Mouse (Mus musculus): ENCODE results near the gene Spock2. TPM values are rescaled to one million over a fixed set of nuclear protein-coding genes. Genes with fewer than 3 reads are reported as not detected.
A peak's percentile ranks its signal among the peaks of the same experiment; 100 is the strongest.
"Not testable (repeated sequence)": the region's sequence is repeated elsewhere in the genome, so short reads cannot be mapped to it uniquely, and the experiment has no call there.

The Spock2 gene
- total RNA-seq, 2 experiments from 2014 or later: 564 to 596 TPM

- DNase-seq (ENCODE audit: low spot score in 2 of 2): no peak
- intact Hi-C loops (cut with DNase I): no loop called here
These were observed 28.2 kb downstream of the Spock2 start for GRCm38 (mm10) chr10:60134201-60134600.

- DNase-seq (ENCODE audit: low spot score in 2 of 2); intact Hi-C loops (cut with DNase I): not testable (repeated sequence)
These were observed 30.0 kb downstream of the Spock2 start for GRCm38 (mm10) chr10:60136010-60136409.

- no peak for DNase-seq (ENCODE audit: low spot score in 2 of 2)
- intact Hi-C loops (cut with DNase I): no loop called here
These were observed 30.9 kb downstream of the Spock2 start for GRCm38 (mm10) chr10:60136935-60137334.

GRCm38 (mm10) chr10:60138680-60139079, 32.7 kb downstream of the Spock2 start:
- no peak for DNase-seq (ENCODE audit: low spot score in 2 of 2)
- intact Hi-C loops (cut with DNase I): no loop called here

GRCm38 (mm10) chr10:60140751-60141150, 34.7 kb downstream of the Spock2 start:
- no peak for DNase-seq (ENCODE audit: low spot score in 2 of 2)
- intact Hi-C loops (cut with DNase I): no loop called here

- intact Hi-C loops (cut with DNase I): no loop called here
- DNase-seq (ENCODE audit: low spot score in 2 of 2): no peak
These were observed 35.7 kb downstream of the Spock2 start for GRCm38 (mm10) chr10:60141656-60142160.

- intact Hi-C loops (cut with DNase I): loop anchor here (1.0 kb wide), 1 partner anchor 98 kb away; no protein-coding TSS in a partner anchor
- DNase-seq (ENCODE audit: low spot score in 2 of 2): not testable (repeated sequence)
These were observed 41.6 kb downstream of the Spock2 start for GRCm38 (mm10) chr10:60147510-60148047.

- intact Hi-C loops (cut with DNase I): loop anchor here (1.0 kb wide), 1 partner anchor 97 kb away; no protein-coding TSS in a partner anchor
- DNase-seq (ENCODE audit: low spot score in 2 of 2): peak; percentile 66 to 83
These were observed 42.1 kb downstream of the Spock2 start for GRCm38 (mm10) chr10:60148087-60148486.

- intact Hi-C loops (cut with DNase I): loop anchor here (5.0 kb wide), 1 partner anchor 41 kb away; no protein-coding TSS in a partner anchor
- DNase-seq (ENCODE audit: low spot score in 2 of 2): no peak
These were observed 45.2 kb downstream of the Spock2 start for GRCm38 (mm10) chr10:60151107-60151663.

GRCm38 (mm10) chr10:60156016-60156415, 50.0 kb downstream of the Spock2 start:
- DNase-seq (ENCODE audit: low spot score in 2 of 2): no peak
- intact Hi-C loops (cut with DNase I): no loop called here

- DNase-seq (ENCODE audit: low spot score in 2 of 2): no peak
- intact Hi-C loops (cut with DNase I): no loop called here
These were observed 52.1 kb downstream of the Spock2 start for GRCm38 (mm10) chr10:60158144-60158543.

- DNase-seq (ENCODE audit: low spot score in 2 of 2); intact Hi-C loops (cut with DNase I): not testable (repeated sequence)
These were observed 55.4 kb downstream of the Spock2 start for GRCm38 (mm10) chr10:60161397-60161796.

- intact Hi-C loops (cut with DNase I); DNase-seq (ENCODE audit: low spot score in 2 of 2): not testable (repeated sequence)
These were observed 56.4 kb downstream of the Spock2 start for GRCm38 (mm10) chr10:60162184-60162972.

- no peak for DNase-seq (ENCODE audit: low spot score in 2 of 2)
- intact Hi-C loops (cut with DNase I): no loop called here
These were observed 56.9 kb downstream of the Spock2 start for GRCm38 (mm10) chr10:60162973-60163255.

GRCm38 (mm10) chr10:60164869-60165268, 58.9 kb downstream of the Spock2 start:
- no peak for DNase-seq (ENCODE audit: low spot score in 2 of 2)
- intact Hi-C loops (cut with DNase I): no loop called here

- no peak for DNase-seq (ENCODE audit: low spot score in 2 of 2)
- intact Hi-C loops (cut with DNase I): no loop called here
These were observed 60.0 kb downstream of the Spock2 start for GRCm38 (mm10) chr10:60166068-60166467.

- no peak for DNase-seq (ENCODE audit: low spot score in 2 of 2)
- intact Hi-C loops (cut with DNase I): no loop called here
These were observed 62.3 kb downstream of the Spock2 start for GRCm38 (mm10) chr10:60168306-60168705.

GRCm38 (mm10) chr10:60168960-60169359, 62.9 kb downstream of the Spock2 start:
- intact Hi-C loops (cut with DNase I): no loop called here
- DNase-seq (ENCODE audit: low spot score in 2 of 2): no peak

GRCm38 (mm10) chr10:60170326-60171089, 64.5 kb downstream of the Spock2 start:
- intact Hi-C loops (cut with DNase I): no loop called here
- DNase-seq (ENCODE audit: low spot score in 2 of 2): no peak

GRCm38 (mm10) chr10:60171368-60171767, 65.3 kb downstream of the Spock2 start:
- DNase-seq (ENCODE audit: low spot score in 2 of 2): no peak
- intact Hi-C loops (cut with DNase I): no loop called here

All from left cerebral cortex, postnatal 14 days (tissue).